Mouse (Mus musculus) megakaryocyte, embryonic 14.5 days (primary cell): Measurements from ENCODE around the gene Gnas.

Source experiments
- FLI1 ChIP-seq: IDR thresholded peaks from 2 replicates; pipeline ENCODE4 v1.6.1; 2012; ENCODE audit warnings: low read length, inconsistent platforms, mixed read lengths
- GATA1 ChIP-seq: IDR thresholded peaks from 3 replicates; pipeline ENCODE4 v1.6.1; 2012; ENCODE audit warnings: mixed read lengths, low read length, inconsistent platforms, borderline replicate concordance

DNA sequence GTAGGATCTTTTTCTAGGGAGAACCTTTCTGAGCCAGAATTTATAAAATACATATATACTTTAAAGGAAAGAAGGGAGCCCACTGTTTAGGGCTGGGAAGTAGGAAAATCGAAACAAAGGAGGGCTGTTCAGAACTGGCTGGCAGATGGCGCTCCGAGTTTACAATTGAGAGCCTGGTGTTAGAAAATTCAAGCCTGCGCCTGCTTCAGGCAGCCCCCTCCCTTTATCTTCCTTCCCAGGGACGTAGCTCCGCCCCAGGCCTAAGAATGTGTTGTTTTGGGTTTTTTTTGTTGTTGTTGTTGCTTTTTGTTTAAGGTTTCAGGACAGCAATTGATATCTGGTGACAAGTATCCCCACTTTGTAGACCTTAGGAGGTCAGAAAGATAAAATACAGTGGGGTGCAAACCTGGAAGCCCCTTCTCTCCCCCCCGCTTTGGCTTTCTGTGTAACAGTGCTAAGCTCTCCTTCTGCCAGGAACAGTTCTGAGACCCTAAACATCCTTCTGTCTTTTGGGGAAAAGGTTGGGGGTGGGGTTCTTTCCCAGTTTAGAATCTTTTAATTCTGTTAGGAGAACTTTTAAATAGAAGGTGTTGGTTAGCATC lies 26.9 kb downstream of the Gnas start:
- no peak for TF ChIP-seq GATA1
- no peak for TF ChIP-seq FLI1
